Mouse (Mus musculus): ENCODE measurements around the gene Thoc5. TPM values are rescaled to one million over a fixed set of nuclear protein-coding genes. Genes with fewer than 3 reads are reported as not detected.

Thoc5 gene
- total RNA-seq (2022): 10 to 100 TPM; 38.6 to 43.8 (median 41.4) TPM

GRCm38 (mm10) chr11:4894848-4895816 is at the start of gene Thoc5:
Thoc5 (plus strand) TSS chr11:4895320.
- DNase-seq (ENCODE audit: low spot score in 2 of 2): peak; percentile 75 to 79

- peak in 1 of 2 experiments; percentile 12 for DNase-seq (ENCODE audit: low spot score in 2 of 2)
Observed at GRCm38 (mm10) chr11:4848483-4849248, 46.5 kb upstream of the Thoc5 start.

GRCm38 (mm10) chr11:4849258-4849943 is 45.7 kb upstream of the Thoc5 start, which contains the start of gene Nf2:
Nf2 (minus strand) TSS chr11:4849536.
- peak; percentile 99 for DNase-seq (ENCODE audit: low spot score in 2 of 2)

- DNase-seq (ENCODE audit: low spot score in 2 of 2): no peak
Observed at GRCm38 (mm10) chr11:4850404-4850803, 44.7 kb upstream of the Thoc5 start.

GRCm38 (mm10) chr11:4853021-4853420 is 42.1 kb upstream of the Thoc5 start:
- no peak for DNase-seq (ENCODE audit: low spot score in 2 of 2)

- DNase-seq (ENCODE audit: low spot score in 2 of 2): no peak
Observed at GRCm38 (mm10) chr11:4854181-4854580, 40.9 kb upstream of the Thoc5 start.

GRCm38 (mm10) chr11:4858416-4858815 is 36.7 kb upstream of the Thoc5 start:
- DNase-seq (ENCODE audit: low spot score in 2 of 2): no peak

- no peak for DNase-seq (ENCODE audit: low spot score in 2 of 2)
Observed at GRCm38 (mm10) chr11:4860986-4861385, 34.1 kb upstream of the Thoc5 start.

GRCm38 (mm10) chr11:4861816-4862604 is 33.1 kb upstream of the Thoc5 start:
- no peak for DNase-seq (ENCODE audit: low spot score in 2 of 2)

GRCm38 (mm10) chr11:4862730-4863129 is 32.4 kb upstream of the Thoc5 start:
- DNase-seq (ENCODE audit: low spot score in 2 of 2): no peak

- DNase-seq (ENCODE audit: low spot score in 2 of 2): peak in 1 of 2 experiments; percentile 74
Observed at GRCm38 (mm10) chr11:4865645-4866251, 29.4 kb upstream of the Thoc5 start.

GRCm38 (mm10) chr11:4873755-4874475 is 21.2 kb upstream of the Thoc5 start, which contains the start of gene Nipsnap1:
Nipsnap1 (plus strand) TSS chr11:4873951.
- peak; percentile 76 for DNase-seq (ENCODE audit: low spot score in 2 of 2)

GRCm38 (mm10) chr11:4874551-4874950 is 20.6 kb upstream of the Thoc5 start:
- no peak for DNase-seq (ENCODE audit: low spot score in 2 of 2)

GRCm38 (mm10) chr11:4881087-4881486 is 14.0 kb upstream of the Thoc5 start:
- DNase-seq (ENCODE audit: low spot score in 2 of 2): no peak

GRCm38 (mm10) chr11:4882892-4883627 is 12.1 kb upstream of the Thoc5 start:
- no peak for DNase-seq (ENCODE audit: low spot score in 2 of 2)

GRCm38 (mm10) chr11:4885385-4885903 is 9.7 kb upstream of the Thoc5 start:
- peak in 1 of 2 experiments; percentile 35 for DNase-seq (ENCODE audit: low spot score in 2 of 2)

- no peak for DNase-seq (ENCODE audit: low spot score in 2 of 2)
Observed at GRCm38 (mm10) chr11:4886987-4887386, 8.1 kb upstream of the Thoc5 start.

GRCm38 (mm10) chr11:4900437-4900836 is 5.3 kb downstream of the Thoc5 start:
- no peak for DNase-seq (ENCODE audit: low spot score in 2 of 2)
